Mouse (Mus musculus) kidney, adult 18-20 months (tissue): ENCODE data around the gene Eef1akmt1.
A peak's percentile ranks its signal among the peaks of the same experiment; 100 is the strongest.

ENCODE experiments used
- DNase-seq: peaks from one replicate; pipeline ENCODE4 v3.0.0; 2021

Gene Eef1akmt1

GRCm38 (mm10) chr14:57571155-57572133 lies at the start of gene Eef1akmt1:
TSS of gene Eef1akmt1 (minus strand) at chr14:57571612.
- peak; percentile 95 for DNase-seq

GRCm38 (mm10) chr14:57620598-57621236 lies 49.3 kb upstream of the Eef1akmt1 start:
- peak; percentile 22 for DNase-seq

GRCm38 (mm10) chr14:57619487-57619886 lies 48.1 kb upstream of the Eef1akmt1 start:
- DNase-seq: no peak

GRCm38 (mm10) chr14:57617675-57618074 lies 46.3 kb upstream of the Eef1akmt1 start:
- DNase-seq: no peak

GRCm38 (mm10) chr14:57616339-57616965 lies 45.0 kb upstream of the Eef1akmt1 start:
- no peak for DNase-seq

GRCm38 (mm10) chr14:57615828-57616227 lies 44.4 kb upstream of the Eef1akmt1 start:
- DNase-seq: no peak

GRCm38 (mm10) chr14:57611034-57611433 lies 39.6 kb upstream of the Eef1akmt1 start:
- DNase-seq: no peak

- DNase-seq: no peak
Observed at GRCm38 (mm10) chr14:57609816-57610329, 38.5 kb upstream of the Eef1akmt1 start.

GRCm38 (mm10) chr14:57607500-57607899 lies 36.1 kb upstream of the Eef1akmt1 start:
- peak; percentile 86 for DNase-seq

GRCm38 (mm10) chr14:57606663-57607365 lies 35.4 kb upstream of the Eef1akmt1 start:
- DNase-seq: no peak

GRCm38 (mm10) chr14:57593279-57593678 lies 21.9 kb upstream of the Eef1akmt1 start:
- DNase-seq: no peak

GRCm38 (mm10) chr14:57591830-57592229 lies 20.4 kb upstream of the Eef1akmt1 start:
- DNase-seq: no peak

GRCm38 (mm10) chr14:57576364-57577060 lies 5.1 kb upstream of the Eef1akmt1 start:
- DNase-seq: no peak

- DNase-seq: no peak
Observed at GRCm38 (mm10) chr14:57574792-57575587, 3.6 kb upstream of the Eef1akmt1 start.

- no peak for DNase-seq
Observed at GRCm38 (mm10) chr14:57565626-57566025, 5.8 kb downstream of the Eef1akmt1 start.

GRCm38 (mm10) chr14:57556922-57557321 lies 14.5 kb downstream of the Eef1akmt1 start:
- DNase-seq: no peak

GRCm38 (mm10) chr14:57555471-57556070 lies 15.8 kb downstream of the Eef1akmt1 start:
- DNase-seq: no peak

- no peak for DNase-seq
Observed at GRCm38 (mm10) chr14:57554434-57554833, 17.0 kb downstream of the Eef1akmt1 start.

GRCm38 (mm10) chr14:57552945-57553344 lies 18.5 kb downstream of the Eef1akmt1 start:
- DNase-seq: no peak

- DNase-seq: no peak
Observed at GRCm38 (mm10) chr14:57547062-57547461, 24.4 kb downstream of the Eef1akmt1 start.
